Comparison of ENCODE assay signal across 26 mouse cellular contexts in the genomic region with DNA sequence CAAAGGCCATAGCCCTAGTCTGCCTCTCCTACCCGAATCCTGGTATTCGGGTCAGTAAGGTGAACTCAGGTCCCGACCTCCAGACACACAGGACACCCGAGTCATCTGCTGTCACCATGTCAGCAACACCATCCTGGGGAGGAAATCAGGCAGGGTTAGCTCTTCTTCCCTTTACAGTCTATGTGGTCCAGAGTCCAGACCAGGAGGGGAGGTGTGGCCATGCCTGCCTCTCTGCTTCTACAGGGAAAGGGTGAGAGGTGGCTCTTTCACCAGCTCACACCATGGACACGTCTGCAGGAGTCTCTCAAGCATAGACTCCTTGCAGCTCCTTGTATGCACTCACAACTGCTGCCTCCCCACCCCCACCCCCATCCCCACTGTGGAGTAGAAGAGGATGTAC. TPM values are rescaled to one million over a fixed set of nuclear protein-coding genes. Genes with fewer than 3 reads are reported as not detected.
DNase-seq lines count a peak whose midpoint lies in the region; ATAC-seq lines count a peak whose summit lies in the region.
"Had no signal": no experiment of that assay in that cellular context is flagged by ENCODE, and none has a peak within 500 bp of the region (broad histone marks: within the 10 kb centered on the region; RNA-seq: fewer than 3 reads in every experiment).

No protein-coding gene starts in this region.

- H3K27me3 ChIP-seq in liver, embryonic 16.5 days (ENCODE audit: control insufficient read depth, insufficient read depth, low read depth, low read length): peaks cover 15% of the 10 kb centered on the region
- H3K27me3 ChIP-seq in liver, embryonic 11.5 days (replicated peaks; ENCODE audit: control insufficient read depth, insufficient read depth, low read length): peaks cover 24% of the 10 kb centered on the region
- no peaks in the 10 kb centered on the region for H3K27me3 ChIP-seq in intestine, embryonic 16.5 days (replicated peaks; ENCODE audit: control insufficient read depth, insufficient read depth, low read length)
- H3K27me3 ChIP-seq in limb, embryonic 10.5 days (ENCODE audit: low read depth, poor library complexity, severe bottlenecking): 0 out of 2 replicates have a peak, but pooled peaks cover 9% of the 10 kb centered on the region
- H3K27me3 ChIP-seq: embryonic facial prominence, embryonic 13.5 days; forebrain, embryonic 12.5 days; hindbrain, embryonic 13.5 days had no signal

- no peak overlapping the region for H3K4me3 ChIP-seq in liver, embryonic 16.5 days (ENCODE audit: low read depth, low read length)
- no peak overlapping the region for H3K4me3 ChIP-seq in liver, embryonic 11.5 days (ENCODE audit: low read depth, low read length)
- no peak overlapping the region for H3K4me3 ChIP-seq in intestine, embryonic 16.5 days (ENCODE audit: low read length)
- H3K4me3 ChIP-seq in limb, embryonic 10.5 days: no peak overlapping the region
- H3K4me3 ChIP-seq: embryonic facial prominence, embryonic 10.5 days; embryonic facial prominence, embryonic 13.5 days; erythroblast, embryonic 14.5 days; forebrain, embryonic 12.5 days; heart, embryonic 12.5 days; heart, embryonic 15.5 days; hindbrain, embryonic 10.5 days; hindbrain, embryonic 13.5 days had no signal

- H3K4me2 ChIP-seq in liver, embryonic 16.5 days (ENCODE audit: low read depth, low read length): no peak overlapping the region
- H3K4me2 ChIP-seq in liver, embryonic 11.5 days: no peak overlapping the region
- no peak overlapping the region for H3K4me2 ChIP-seq in intestine, embryonic 16.5 days (ENCODE audit: low read depth, low read length)
- H3K4me2 ChIP-seq: embryonic facial prominence, embryonic 13.5 days; forebrain, embryonic 12.5 days; heart, embryonic 12.5 days; heart, embryonic 15.5 days; hindbrain, embryonic 13.5 days had no signal

- peaks cover 6% of the 10 kb centered on the region for H3K4me1 ChIP-seq in liver, embryonic 16.5 days (ENCODE audit: control insufficient read depth, low read depth, low read length)
- H3K4me1 ChIP-seq in liver, embryonic 11.5 days (replicated peaks; ENCODE audit: control insufficient read depth, insufficient read depth, low read length): peaks cover 10% of the 10 kb centered on the region; the same call in 1 of the 2 replicates
- H3K4me1 ChIP-seq in intestine, embryonic 16.5 days (ENCODE audit: control insufficient read depth, insufficient read depth, low read length): peaks cover 3% of the 10 kb centered on the region; the same call in 1 of the 2 replicates
- peaks cover 40% of the 10 kb centered on the region for H3K4me1 ChIP-seq in limb, embryonic 10.5 days

- peak; percentile 42 for ATAC-seq in liver, embryonic 16.5 days (ENCODE audit: low read depth)
- ATAC-seq in liver, embryonic 11.5 days (replicated peaks; ENCODE audit: low FRiP score): no peak
- ATAC-seq in intestine, embryonic 16.5 days: peak; percentile 75
- ATAC-seq: CD4-positive, CD25-positive, alpha-beta regulatory T cell, adult 4 months; forebrain, embryonic 16.5 days; hindbrain, embryonic 16.5 days had no signal

- no peak overlapping the region for H3K9ac ChIP-seq in liver, embryonic 16.5 days (ENCODE audit: low read depth, low read length)
- no peak overlapping the region; the same call in 1 of the 2 replicates for H3K9ac ChIP-seq in liver, embryonic 11.5 days (ENCODE audit: low read depth, low read length)
- H3K9ac ChIP-seq in intestine, embryonic 16.5 days (ENCODE audit: low read depth, low read length): no peak overlapping the region
- H3K9ac ChIP-seq: embryonic facial prominence, embryonic 13.5 days; forebrain, embryonic 12.5 days; heart, embryonic 12.5 days; heart, embryonic 15.5 days; hindbrain, embryonic 13.5 days had no signal

- no peak for DNase-seq in liver, embryonic 11.5 days (ENCODE audit: low spot score)
- peak; percentile 27 for DNase-seq in limb, embryonic 10.5 days (ENCODE audit: low spot score)
- no peak for DNase-seq in lung, postnatal 14 days
- DNase-seq in embryo, embryonic 11 days: no peak
- DNase-seq: adrenal gland, adult 2 months; adrenal gland, postnatal 14 days; cerebellum, adult 11 months; cerebellum, adult 2 months; cerebellum, adult 9-11 months; gastrocnemius, postnatal 10 days; gastrocnemius, postnatal 36 days; heart, postnatal 10 days; heart, postnatal 36 days had no signal

- 39% methylated on average over 5 of the region's 5 CpGs for WGBS in liver, embryonic 16.5 days (ENCODE audit: insufficient replicate concordance)
- WGBS in liver, embryonic 11.5 days: 66% methylated on average over 5 of the region's 5 CpGs
- 71% methylated on average over 5 of the region's 5 CpGs for WGBS in intestine, embryonic 16.5 days
- whole genome bisulfite sequencing in limb, embryonic 10.5 days: 71% methylated on average over 5 of the region's 5 CpGs

- no peaks in the 10 kb centered on the region for H3K9me3 ChIP-seq in liver, embryonic 16.5 days (replicated peaks; ENCODE audit: control insufficient read depth, low read length)
- no peaks in the 10 kb centered on the region for H3K9me3 ChIP-seq in liver, embryonic 11.5 days (ENCODE audit: control insufficient read depth, low read length)
- H3K9me3 ChIP-seq in intestine, embryonic 16.5 days (ENCODE audit: control insufficient read depth, low read length): no peaks in the 10 kb centered on the region
- no peaks in the 10 kb centered on the region for H3K9me3 ChIP-seq in limb, embryonic 10.5 days (replicated peaks)
- H3K9me3 ChIP-seq: embryonic facial prominence, embryonic 10.5 days; embryonic facial prominence, embryonic 13.5 days; forebrain, embryonic 12.5 days; heart, embryonic 12.5 days; heart, embryonic 15.5 days; hindbrain, embryonic 10.5 days; hindbrain, embryonic 13.5 days had no signal

- H3K27ac ChIP-seq in liver, embryonic 16.5 days (ENCODE audit: low read length): no peak overlapping the region
- H3K27ac ChIP-seq in liver, embryonic 11.5 days (ENCODE audit: low read depth, low read length): no peak overlapping the region
- no peak overlapping the region for H3K27ac ChIP-seq in intestine, embryonic 16.5 days (ENCODE audit: low read length)
- no peak overlapping the region for H3K27ac ChIP-seq in limb, embryonic 10.5 days
- H3K27ac ChIP-seq: embryonic facial prominence, embryonic 10.5 days; embryonic facial prominence, embryonic 13.5 days; forebrain, embryonic 12.5 days; heart, embryonic 15.5 days; hindbrain, embryonic 10.5 days; hindbrain, embryonic 13.5 days had no signal

- H3K36me3 ChIP-seq in liver, embryonic 16.5 days (ENCODE audit: control insufficient read depth, insufficient read depth): no peaks in the 10 kb centered on the region
- 0 out of 2 replicates have a peak, but pooled peaks cover 3% of the 10 kb centered on the region for H3K36me3 ChIP-seq in liver, embryonic 11.5 days (ENCODE audit: control insufficient read depth, insufficient read depth, low read length)
- H3K36me3 ChIP-seq in intestine, embryonic 16.5 days (ENCODE audit: control insufficient read depth, insufficient read depth, low read length): peaks cover 6% of the 10 kb centered on the region; the same call in 1 of the 2 replicates
- peaks cover 55% of the 10 kb centered on the region for H3K36me3 ChIP-seq in limb, embryonic 10.5 days

RNA-seq across cellular contexts. Expression of a gene that starts 2.7 kb away (rescaled TPM):
- polyA plus RNA-seq in liver, embryonic 16.5 days (2015; fragmentation: Nextera tagmentation; extraction: Ambion mirVana): 0.39 and 0.85 TPM in 2 replicates
- 2.3 and 4.3 TPM in 2 replicates for polyA plus RNA-seq in liver, embryonic 11.5 days (2014; fragmentation: Nextera tagmentation; extraction: Ambion mirVana)
- 2.9 and 4.6 TPM in 2 replicates for polyA plus RNA-seq in intestine, embryonic 16.5 days (2015; fragmentation: Nextera tagmentation; extraction: Ambion mirVana)
- polyA plus RNA-seq in limb, embryonic 10.5 days (2016; fragmentation: Nextera tagmentation; extraction: Ambion mirVana): 10.9 and 13.7 TPM in 2 replicates

RNA-seq across cellular contexts. Expression of a gene that starts 2.7 kb away (rescaled TPM):
- 0.15 and 0.30 TPM in 2 replicates for polyA plus RNA-seq in liver, embryonic 16.5 days (2015; fragmentation: Nextera tagmentation; extraction: Ambion mirVana)
- polyA plus RNA-seq in liver, embryonic 11.5 days (2014; fragmentation: Nextera tagmentation; extraction: Ambion mirVana): 0.08 and 0.12 TPM in 2 replicates
- 1.9 and 2.4 TPM in 2 replicates for polyA plus RNA-seq in intestine, embryonic 16.5 days (2015; fragmentation: Nextera tagmentation; extraction: Ambion mirVana)
- 0.80 and 1.6 TPM in 2 replicates for polyA plus RNA-seq in limb, embryonic 10.5 days (2016; fragmentation: Nextera tagmentation; extraction: Ambion mirVana)
- polyA plus RNA-seq: CD4-positive, CD25-positive, alpha-beta regulatory T cell, adult 4 months; erythroblast, embryonic 14.5 days had no signal

RNA-seq across cellular contexts. Expression of a gene that starts 12.2 kb away (rescaled TPM):
- 23.0 and 26.9 TPM in 2 replicates for polyA plus RNA-seq in liver, embryonic 16.5 days (2015; fragmentation: Nextera tagmentation; extraction: Ambion mirVana)
- polyA plus RNA-seq in liver, embryonic 11.5 days (2014; fragmentation: Nextera tagmentation; extraction: Ambion mirVana): 56.3 and 63.4 TPM in 2 replicates
- 73.5 and 84.5 TPM in 2 replicates for polyA plus RNA-seq in intestine, embryonic 16.5 days (2015; fragmentation: Nextera tagmentation; extraction: Ambion mirVana)
- polyA plus RNA-seq in limb, embryonic 10.5 days (2016; fragmentation: Nextera tagmentation; extraction: Ambion mirVana): 96.4 and 108 TPM in 2 replicates

RNA-seq across cellular contexts. Expression of a gene that starts 18.2 kb away (rescaled TPM):
- 16.1 and 16.4 TPM in 2 replicates for polyA plus RNA-seq in liver, embryonic 16.5 days (2015; fragmentation: Nextera tagmentation; extraction: Ambion mirVana)
- polyA plus RNA-seq in liver, embryonic 11.5 days (2014; fragmentation: Nextera tagmentation; extraction: Ambion mirVana): 14.7 and 15.4 TPM in 2 replicates
- 24.4 and 26.1 TPM in 2 replicates for polyA plus RNA-seq in intestine, embryonic 16.5 days (2015; fragmentation: Nextera tagmentation; extraction: Ambion mirVana)
- 34.2 and 51.8 TPM in 2 replicates for polyA plus RNA-seq in limb, embryonic 10.5 days (2016; fragmentation: Nextera tagmentation; extraction: Ambion mirVana)

RNA-seq across cellular contexts. Expression of a gene that starts 28.3 kb away (rescaled TPM):
- 4.1 and 5.2 TPM in 2 replicates for polyA plus RNA-seq in liver, embryonic 16.5 days (2015; fragmentation: Nextera tagmentation; extraction: Ambion mirVana)
- polyA plus RNA-seq in liver, embryonic 11.5 days (2014; fragmentation: Nextera tagmentation; extraction: Ambion mirVana): 15.8 and 17.6 TPM in 2 replicates
- 8.2 and 8.8 TPM in 2 replicates for polyA plus RNA-seq in intestine, embryonic 16.5 days (2015; fragmentation: Nextera tagmentation; extraction: Ambion mirVana)
- polyA plus RNA-seq in limb, embryonic 10.5 days (2016; fragmentation: Nextera tagmentation; extraction: Ambion mirVana): 17.4 and 17.8 TPM in 2 replicates
